Mouse (Mus musculus): ENCODE data around the gene Smyd4.
A peak's percentile ranks its signal among the peaks of the same experiment; 100 is the strongest.
"Not testable (repeated sequence)": the region's sequence is repeated elsewhere in the genome, so short reads cannot be mapped to it uniquely, and the experiment has no call there.

Smyd4 gene

DNA sequence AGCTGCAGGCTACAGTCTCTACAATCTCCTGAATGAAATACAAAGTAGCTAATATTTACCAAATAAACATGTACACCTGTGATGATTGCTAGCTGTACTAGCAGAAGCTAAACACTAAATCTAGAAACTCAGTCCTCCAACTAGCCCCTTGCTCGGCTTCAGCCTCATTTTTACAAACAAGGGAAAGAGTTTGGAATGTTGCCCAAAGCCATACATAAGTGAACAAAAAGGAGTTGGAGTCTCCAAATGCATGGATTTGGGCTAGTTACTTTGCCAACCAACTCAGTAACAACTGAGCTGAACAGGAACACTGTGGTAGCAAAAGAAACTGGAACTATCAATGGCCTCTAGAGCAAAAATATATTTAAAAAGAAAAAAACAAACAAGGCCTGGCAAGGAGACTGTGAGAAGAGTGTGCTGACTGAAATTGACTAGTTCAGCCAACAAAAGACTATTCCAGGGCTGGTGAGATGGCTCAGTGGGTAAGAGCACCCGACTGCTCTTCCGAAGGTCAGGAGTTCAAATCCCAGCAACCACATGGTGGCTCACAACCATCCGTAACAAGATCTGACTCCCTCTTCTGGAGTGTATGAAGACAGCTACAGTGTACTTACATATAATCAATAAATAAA lies 1.6 kb upstream of the Smyd4 start:
- no peak for DNase-seq (ENCODE audit: low spot score in 2 of 2)

DNA sequence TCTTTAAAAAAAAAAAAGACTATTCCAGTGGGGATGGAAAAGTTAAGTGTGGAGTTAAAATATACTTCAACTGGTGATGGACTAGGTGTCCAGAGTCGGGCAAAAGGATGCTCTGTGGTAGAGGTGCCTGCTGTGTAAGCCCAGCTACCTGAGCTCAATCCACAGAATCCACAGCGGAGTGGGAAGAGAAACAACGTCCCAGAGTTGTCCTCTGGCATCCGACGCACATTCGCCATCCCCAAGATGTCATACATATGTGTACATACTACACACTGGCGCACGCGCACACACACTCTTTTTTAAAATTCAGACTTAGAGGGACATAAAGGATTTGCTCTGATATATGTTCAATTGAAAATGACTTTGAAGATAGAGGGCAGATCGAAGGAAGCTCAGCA lies 1.0 kb upstream of the Smyd4 start:
- no peak for DNase-seq (ENCODE audit: low spot score in 2 of 2)

DNA sequence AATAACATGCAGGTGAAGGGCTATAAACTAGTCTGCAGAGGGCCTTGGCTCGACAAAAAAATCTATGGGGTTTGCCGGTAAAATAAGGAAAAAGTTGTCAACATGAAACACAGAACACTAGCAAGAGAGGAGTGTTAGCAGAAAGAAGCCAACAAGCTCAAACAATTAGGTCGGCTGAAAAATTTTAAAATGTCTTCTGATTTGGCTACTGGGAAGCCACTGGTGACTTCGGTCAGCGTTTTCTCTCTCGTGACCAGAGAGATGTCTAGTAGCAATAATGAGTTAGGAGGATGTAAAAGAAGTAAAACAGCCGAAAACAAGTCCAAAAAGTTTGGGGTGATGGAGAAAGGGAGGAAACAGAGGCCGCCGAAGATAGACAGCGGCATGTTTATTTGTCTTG lies 637 bp upstream of the Smyd4 start:
- DNase-seq (ENCODE audit: low spot score in 2 of 2) = no peak

DNA sequence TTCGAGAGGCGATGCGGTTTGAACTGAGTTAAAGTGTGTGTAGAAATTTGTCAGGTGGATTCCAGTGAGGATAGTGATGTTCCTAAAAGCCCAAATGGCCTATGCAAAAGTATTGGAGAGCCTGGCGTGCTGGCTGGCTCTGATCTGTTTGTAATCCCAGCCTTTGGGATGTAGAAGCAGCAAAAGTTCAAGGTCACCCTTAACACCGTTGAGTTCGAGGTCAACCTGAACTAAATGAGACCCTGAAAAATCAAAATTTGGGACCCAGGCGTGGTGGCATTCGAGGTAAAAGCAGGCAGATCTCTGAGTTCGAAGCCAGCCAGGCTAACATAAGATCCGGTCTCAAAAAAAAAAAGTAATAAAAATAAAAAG lies 643 bp downstream of the Smyd4 start:
- no peak for DNase-seq (ENCODE audit: low spot score in 2 of 2)

DNA sequence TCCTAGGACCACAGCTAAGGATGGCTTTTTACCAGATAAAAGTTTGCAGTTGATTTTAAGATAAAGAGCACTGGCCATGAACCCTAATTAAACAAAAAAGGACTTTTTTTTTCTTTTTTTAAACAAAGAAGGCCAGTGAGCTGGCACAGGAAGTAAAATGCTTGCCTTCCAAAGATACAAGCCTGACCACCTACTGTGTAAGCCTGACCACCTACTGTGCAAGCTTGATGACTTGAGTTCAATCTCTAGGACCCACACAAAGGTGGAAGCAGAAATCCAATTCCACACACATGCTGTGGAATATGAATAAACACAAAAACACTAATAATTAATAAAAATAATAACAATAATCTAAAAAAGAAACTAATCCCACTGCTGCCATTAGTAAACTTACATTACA lies 3.0 kb downstream of the Smyd4 start:
- DNase-seq (ENCODE audit: low spot score in 2 of 2) = no peak

DNA sequence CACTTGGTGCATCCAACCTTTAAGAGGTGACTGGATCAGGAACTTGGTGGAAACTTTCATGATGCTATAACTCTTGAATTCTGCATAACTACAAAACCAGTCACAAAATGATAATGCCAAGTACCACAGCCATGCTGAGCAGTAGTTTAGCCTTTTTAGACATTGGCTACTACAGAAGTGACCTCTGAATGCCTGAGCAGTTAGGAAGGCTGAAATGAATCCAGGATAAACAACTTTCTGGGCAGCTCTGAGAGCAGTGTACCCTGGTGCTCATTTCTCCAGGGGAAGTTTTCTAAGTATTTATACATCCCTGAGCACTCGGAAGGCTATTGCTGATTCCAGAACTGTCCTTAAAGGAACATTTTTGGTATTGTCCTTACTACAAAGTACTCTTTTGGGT lies 7.2 kb downstream of the Smyd4 start:
- no peak for DNase-seq (ENCODE audit: low spot score in 2 of 2)

DNA sequence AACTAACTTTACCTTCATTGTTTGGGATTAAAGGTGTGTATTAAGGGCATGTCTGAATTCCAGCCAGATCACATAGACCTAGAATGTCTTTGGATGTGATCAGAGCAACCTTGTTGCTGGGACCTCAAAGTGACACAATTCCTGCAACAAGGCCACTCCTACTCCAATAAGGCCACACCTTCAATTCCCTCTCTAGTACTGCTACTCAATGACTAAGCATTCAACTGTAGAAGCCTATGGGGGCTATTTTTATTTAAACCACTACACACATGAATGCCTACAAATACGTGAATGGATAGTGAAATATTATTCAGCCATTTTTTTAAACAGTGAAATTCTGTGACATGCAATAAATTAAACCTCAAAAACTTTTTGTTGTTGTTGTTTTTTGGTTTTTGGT lies 28.9 kb downstream of the Smyd4 start:
- DNase-seq (ENCODE audit: low spot score in 2 of 2) = no peak

DNA sequence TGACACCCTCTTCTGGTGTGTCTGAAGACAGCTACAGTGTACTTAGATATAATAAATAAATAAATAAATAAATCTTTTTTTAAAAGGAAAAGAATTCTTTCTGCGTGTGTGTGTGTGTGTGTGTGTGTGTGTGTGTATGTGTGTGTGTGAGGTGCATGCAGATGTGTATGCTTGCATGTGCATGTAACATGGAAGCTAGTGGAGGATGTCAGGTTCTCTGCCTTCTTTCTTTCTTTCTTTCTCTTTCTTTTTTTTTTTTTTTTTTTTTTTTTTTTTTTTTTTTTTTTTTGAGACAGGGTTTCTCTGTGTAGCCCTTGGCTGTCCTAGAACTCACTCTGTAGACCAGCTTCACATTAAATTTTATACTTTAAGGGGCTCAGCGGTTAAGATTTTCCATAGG lies 30.6 kb downstream of the Smyd4 start:
- DNase-seq (ENCODE audit: low spot score in 2 of 2) = not testable (repeated sequence)

DNA sequence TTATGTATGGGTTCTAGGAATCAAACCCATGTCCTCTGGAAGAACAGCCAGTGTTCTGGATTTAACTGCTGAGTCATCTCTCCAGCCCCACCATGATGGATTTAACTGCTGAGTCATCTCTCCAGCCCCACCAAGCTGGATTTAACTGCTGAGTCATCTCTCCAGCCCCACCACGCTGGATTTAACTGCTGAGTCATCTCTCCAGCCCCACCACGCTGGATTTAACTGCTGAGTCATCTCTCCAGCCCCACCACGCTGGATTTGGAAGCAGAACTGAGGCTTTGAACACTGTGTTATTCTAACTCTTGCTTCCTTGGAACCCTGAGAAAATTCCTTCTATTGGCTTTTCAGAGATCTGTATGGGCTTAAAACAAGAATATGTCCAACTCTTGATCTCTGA lies 35.3 kb downstream of the Smyd4 start:
- DNase-seq (ENCODE audit: low spot score in 2 of 2) = not testable (repeated sequence)

DNA sequence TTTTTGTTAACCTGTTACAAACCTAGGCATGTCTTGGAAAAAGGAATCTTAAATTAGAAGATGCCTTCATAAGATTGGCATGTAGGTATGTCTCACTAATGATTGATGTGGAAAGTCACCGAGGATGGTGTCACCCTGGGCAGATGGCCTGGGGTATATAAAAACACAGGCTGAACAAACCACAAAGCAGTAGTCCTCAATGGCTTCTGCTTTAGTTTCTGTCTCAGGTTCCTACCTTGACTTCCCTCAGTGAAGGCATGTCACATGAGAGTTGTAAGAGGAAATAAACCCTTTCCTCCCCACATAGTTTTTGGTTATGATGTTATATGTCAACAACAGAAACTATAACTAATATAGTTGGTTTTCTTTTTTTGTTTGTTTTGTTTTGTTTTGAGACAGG lies 47.4 kb downstream of the Smyd4 start:
- DNase-seq (ENCODE audit: low spot score in 2 of 2) = no peak

DNA sequence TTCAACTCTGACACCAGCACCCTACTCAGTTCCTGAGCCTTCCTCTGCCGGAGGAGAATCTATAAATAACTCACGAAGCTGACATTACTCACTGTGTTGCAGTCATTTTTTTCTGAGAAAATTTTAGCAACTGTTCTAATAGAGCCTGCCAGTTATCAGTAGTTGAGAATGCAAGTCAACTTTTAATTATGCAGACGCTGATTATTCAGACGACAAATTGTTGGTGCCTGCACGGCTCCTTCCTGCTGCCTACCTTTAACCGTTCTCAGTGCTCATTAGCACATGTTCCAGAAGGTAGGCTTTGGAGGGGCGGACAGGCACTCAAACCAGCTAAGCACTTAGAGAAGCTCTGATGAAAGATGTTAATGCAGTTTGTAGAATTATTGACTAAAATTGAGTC lies 49.2 kb downstream of the Smyd4 start:
- no peak for DNase-seq (ENCODE audit: low spot score in 2 of 2)

DNA sequence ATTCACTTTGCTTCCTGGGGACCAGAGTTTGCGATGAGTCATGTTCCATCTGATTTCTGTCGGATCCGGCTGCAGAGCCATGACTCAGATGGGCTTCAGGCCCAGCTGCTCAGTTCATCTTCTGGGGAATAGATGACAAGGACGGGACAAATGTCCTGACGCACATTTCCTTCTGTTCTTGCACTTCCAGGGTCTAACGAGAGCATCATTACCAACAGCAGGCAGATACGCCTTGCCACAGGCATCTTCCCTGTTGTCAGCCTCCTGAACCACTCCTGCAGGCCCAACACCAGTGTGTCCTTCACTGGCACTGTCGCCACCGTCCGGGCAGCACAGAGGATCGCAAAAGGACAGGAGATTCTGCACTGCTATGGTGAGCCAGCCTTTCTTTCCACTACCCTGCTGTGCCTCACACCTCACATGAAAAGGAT lies 51.2 kb downstream of the Smyd4 start:
- no peak for DNase-seq (ENCODE audit: low spot score in 2 of 2)

DNA sequence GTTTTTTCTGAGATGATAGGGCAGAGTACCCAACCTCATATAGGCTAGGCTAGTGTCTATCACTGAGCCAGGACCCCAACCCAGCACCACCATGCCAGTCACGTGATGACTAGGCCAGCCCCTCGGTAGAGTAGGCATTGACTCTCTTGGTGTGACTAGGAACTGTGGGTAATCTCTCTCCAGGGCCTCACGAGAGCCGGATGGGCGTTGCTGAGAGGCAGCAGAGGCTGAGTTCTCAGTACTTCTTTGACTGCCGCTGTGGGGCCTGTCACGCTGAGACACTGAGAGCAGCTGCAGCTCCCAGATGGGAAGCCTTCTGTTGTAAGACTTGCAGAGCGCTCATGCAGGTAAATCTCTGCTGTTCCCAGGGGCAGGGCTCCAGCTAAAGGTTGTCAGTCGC lies 51.9 kb downstream of the Smyd4 start:
- no peak for DNase-seq (ENCODE audit: low spot score in 2 of 2)

DNA sequence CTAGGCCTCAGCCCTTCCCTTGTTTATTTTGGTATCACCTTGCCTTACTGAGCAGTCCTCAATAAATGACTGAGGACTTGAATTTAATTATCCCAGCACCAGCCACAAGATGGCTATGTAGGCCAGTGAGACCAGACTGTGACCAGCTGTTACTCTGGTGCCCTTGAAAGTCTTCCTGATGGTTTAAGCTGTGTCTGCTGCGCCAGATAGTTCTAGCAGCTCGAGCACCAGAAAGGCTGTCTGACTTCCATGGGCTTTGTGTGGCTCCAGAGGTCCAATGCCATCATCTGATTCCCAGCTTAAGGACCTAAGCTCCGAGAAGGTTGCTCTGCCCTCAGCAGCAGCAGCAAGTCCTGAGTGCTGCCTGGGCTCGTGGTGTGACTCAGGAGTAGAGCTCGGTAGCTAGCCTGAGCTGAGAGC lies 54.0 kb downstream of the Smyd4 start:
- DNase-seq (ENCODE audit: low spot score in 2 of 2) = peak in 1 of 2 experiments; percentile 42

DNA sequence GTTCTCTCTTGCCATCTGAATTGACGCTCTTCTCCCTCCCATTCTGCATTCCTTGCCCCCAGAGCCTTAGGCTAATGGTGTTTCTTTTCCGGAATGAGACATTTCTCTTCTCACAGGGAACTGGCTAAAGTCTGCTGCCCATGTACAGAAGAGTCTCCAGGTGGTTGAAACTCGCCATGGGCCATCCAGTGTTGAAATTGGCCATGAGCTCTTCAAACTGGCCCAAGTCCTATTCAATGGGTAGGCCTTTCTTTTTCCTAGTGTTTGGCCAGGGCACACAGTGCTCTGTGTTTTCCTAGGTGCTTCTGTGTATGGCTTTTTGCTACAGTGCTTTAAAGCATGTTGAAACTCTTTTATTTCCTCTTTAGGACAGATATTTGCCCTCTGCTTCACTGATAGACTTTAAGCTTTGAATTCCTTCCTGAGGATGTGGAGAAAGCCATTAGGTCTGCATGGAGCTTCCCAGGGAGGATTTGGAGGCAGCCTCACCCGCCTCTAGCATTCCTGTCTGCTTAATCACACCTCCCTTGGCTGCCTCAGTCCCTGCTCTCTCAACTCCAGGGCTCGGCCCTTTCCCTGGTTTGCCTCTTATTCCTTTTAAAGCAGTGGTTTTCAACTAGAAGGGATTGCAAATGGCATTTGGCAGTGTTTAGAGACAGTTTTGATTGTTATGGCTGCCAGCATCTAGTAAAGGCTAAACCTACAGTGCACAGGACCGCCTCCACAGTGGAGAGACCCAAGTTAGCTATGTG lies 55.2 kb downstream of the Smyd4 start:
- no peak for DNase-seq (ENCODE audit: low spot score in 2 of 2)

DNA sequence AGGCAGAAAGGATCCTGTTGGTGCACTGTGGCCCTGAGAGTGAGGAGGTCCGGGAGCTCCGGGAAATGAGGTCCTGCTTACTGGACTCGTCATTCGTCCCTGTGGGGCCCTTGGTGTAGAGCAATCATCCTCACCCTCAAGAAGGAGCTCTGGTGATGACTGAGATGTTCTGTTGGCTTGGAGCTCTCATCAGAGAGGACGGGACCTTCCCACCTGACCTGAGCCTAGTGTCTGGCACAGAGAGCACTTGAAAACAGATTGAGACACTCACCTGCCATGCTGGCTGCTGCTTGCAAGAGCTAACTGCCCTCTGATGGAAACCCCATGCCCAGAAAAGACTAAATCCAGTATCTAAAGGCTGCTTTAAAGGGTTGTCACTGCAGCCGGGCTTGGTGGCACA lies 56.6 kb downstream of the Smyd4 start:
- DNase-seq (ENCODE audit: low spot score in 2 of 2) = no peak

DNA sequence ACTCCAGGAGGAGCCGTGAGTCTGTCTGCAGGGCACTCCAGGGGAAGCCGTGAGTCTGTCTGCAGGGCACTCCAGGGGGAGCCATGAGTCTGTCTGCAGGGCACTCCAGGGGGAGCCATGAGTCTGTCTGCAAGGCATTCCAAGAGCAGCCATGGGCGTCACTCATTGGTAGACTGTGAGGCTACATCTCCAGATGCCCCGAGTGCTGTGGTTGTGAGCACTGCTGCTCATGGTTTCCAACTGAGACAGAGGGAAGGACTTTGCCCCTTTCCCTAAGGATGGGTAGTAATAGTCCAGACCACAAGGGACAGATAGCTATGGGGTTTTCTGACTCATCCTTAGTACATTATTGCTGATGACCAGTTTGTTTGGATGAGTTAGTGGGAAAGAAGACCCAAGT lies 57.9 kb downstream of the Smyd4 start:
- DNase-seq (ENCODE audit: low spot score in 2 of 2) = no peak

DNA sequence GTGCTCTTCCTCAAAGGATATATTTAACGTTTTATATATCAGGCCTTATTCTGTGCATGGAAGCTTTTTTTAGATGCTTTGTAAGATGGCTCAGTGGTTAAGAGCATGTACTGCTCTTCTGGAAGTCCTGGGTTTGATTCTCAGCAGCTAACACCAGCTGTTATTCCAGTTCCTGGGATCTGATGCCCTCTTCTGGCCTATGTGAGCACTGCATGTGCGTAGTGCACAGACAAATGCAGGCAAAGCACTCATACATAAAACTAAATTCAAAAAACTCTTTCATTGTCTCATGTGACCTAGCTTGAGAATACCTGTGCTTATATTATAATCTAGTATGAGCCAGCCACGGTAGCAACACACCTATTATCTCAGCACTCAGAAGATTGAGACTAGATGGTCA lies 58.6 kb downstream of the Smyd4 start:
- peak in 1 of 2 experiments; percentile 45 for DNase-seq (ENCODE audit: low spot score in 2 of 2)

DNA sequence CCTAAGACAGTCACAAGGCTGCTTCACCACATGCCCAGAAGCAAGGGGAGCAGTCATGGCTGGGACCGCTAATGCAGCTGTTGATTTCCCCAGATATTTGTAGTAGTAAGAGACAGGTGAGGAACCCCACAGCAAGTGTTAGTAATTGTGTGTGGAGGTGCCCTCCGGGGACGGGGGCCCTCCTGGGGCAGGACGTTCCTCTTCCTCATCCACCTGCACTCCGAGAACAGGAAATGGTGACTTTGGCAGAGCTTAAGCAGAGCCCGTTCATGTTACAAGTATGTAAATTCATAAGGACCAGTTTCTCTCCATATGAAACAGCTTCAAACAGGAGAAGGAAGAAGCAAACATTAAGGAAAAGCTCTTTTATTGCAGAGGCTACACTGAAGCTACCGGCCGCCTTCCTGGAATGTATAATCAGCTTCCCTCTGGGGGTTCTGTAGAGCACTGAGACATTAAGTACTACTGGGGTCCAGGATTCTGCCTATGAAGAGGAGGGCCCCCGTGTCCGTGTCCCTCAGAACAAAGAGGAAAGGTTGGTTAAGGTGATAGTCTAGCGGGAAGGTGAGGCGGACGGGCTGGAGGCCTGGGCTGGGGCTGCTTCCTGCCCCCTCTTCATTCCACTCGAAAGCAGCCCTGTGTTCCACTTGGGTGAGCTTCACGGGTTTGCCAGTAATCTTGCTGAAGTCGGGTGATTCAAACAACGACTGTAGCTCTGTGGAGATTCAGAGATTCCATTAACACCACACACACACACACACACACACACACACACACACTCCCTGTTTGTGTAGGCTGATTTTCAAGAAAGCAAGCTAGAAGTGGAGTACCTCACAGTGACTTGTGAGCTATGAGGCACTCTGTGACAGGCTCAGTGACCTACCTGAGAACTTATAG lies 61.7 kb downstream of the Smyd4 start:
- DNase-seq (ENCODE audit: low spot score in 2 of 2) = no peak

DNA sequence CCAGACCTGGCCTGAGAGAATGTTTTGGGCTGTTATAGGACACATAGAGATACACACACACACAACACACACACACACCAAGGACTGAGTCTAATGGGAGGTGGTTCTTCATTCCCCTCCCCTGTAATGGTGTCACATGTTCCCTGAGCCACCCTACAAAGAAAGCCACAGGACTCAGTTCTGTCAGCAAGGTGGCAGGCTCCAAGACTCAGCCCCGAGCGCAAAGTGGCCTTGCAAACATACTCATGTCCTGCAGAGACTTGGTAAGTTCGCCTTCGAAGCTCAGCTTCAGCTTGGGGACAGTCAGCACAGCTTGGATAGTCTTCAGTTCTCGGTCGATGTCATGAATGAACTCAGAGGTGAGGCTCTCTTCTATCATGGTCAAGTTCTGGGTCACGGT lies 62.4 kb downstream of the Smyd4 start:
- no peak for DNase-seq (ENCODE audit: low spot score in 2 of 2)

DNA sequence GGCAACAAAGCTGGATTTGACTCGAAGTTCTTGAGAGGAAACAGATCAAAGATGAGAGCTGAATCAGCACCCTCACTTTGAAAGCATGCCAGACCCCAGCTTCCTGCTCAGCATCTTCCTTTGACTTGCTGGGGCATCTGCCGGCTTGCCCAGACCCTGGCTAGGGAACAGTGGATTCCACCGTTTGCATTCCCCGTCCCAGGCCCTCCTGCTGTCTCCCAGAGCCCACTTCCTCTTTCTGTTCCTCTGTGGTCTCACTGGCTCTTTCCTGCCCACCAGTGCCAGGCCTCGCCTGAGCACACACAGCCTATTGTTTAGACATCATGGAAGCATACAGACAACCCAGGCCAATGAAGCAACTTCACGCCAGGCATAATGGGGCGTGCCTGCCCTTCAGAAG lies 66.9 kb downstream of the Smyd4 start:
- DNase-seq (ENCODE audit: low spot score in 2 of 2) = no peak

DNA sequence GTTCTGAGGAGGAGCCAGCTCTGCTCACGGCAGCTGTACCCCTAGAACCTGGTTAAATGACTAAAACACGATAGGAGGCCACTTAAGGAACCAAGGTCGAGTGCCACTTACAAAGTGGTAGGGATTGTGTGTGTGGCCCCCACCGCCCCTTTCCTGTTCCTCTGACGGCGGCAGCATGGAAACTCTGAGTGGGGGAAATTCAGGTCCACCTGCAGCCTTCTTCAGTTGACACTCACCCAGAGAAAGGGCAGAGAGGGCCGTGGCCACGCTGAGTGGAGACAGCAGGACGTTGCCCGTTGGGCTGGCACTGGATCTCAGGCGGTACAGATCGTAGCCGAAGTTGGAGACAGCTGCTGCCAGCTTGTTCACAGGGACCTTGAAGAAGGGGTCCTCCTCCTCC lies 67.8 kb downstream of the Smyd4 start:
- no peak for DNase-seq (ENCODE audit: low spot score in 2 of 2)

DNA sequence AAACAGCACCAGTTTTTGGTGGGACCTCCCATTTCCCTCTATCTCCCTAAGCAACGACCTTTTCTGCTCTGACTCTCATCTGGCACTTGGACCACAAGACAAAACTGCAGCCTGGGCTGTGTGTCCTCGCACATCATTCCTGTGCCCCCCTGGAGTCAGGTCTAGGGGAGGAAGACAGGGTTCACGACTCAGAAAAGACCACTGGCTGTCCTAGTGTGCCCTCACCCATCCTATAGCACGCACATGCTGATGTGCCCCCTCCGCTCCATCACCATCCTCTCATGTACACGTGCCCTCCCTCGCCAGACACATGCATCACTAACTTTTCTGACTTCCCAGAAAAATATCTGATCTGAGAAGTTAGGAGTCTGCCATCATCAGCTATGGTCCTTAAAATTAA lies 71.8 kb downstream of the Smyd4 start:
- no peak for DNase-seq (ENCODE audit: low spot score in 2 of 2)
